ENCODE assay signal across 15 mouse cellular contexts in genomic region chr6:101291944-101292343, GRCm38 (mm10).
"Had no signal": no experiment of that assay in that cellular context is flagged by ENCODE, and none has a peak within 500 bp of the region (broad histone marks: within the 10 kb centered on the region; RNA-seq: fewer than 3 reads in every experiment).

No protein-coding gene starts in this region.

- H3K36me3 ChIP-seq: neural tube, embryonic 13.5 days; neural tube, embryonic 15.5 days; stomach, embryonic 15.5 days had no signal

- DNase-seq: retina, postnatal 1 day; right cerebral cortex, adult 18-20 months; right cerebral cortex, postnatal 14 days; right cerebral cortex, postnatal 25 days; right cerebral cortex, postnatal 4 days; spleen, adult 18-20 months; thymus, adult 18-20 months; thymus, adult 2 months; thymus, postnatal 14 days; thymus, postnatal 25 days; thymus, postnatal 36 days; thymus, postnatal 4 days had no signal

- H3K9ac ChIP-seq: neural tube, embryonic 13.5 days; neural tube, embryonic 15.5 days; stomach, embryonic 15.5 days had no signal

- H3K4me3 ChIP-seq: neural tube, embryonic 13.5 days; neural tube, embryonic 15.5 days; stomach, embryonic 15.5 days had no signal

- H3K9me3 ChIP-seq: neural tube, embryonic 13.5 days; neural tube, embryonic 15.5 days; stomach, embryonic 15.5 days had no signal

- H3K27me3 ChIP-seq: neural tube, embryonic 15.5 days; stomach, embryonic 15.5 days had no signal

- H3K27ac ChIP-seq: neural tube, embryonic 13.5 days; neural tube, embryonic 15.5 days; stomach, embryonic 15.5 days had no signal
